Mouse (Mus musculus): ENCODE results near the gene Mbd3. TPM values are rescaled to one million over a fixed set of nuclear protein-coding genes. Genes with fewer than 3 reads are reported as not detected.

The Mbd3 gene
- total and polyA plus RNA-seq, 3 experiments = 48.7 to 131 (median 67.0) TPM

DNA sequence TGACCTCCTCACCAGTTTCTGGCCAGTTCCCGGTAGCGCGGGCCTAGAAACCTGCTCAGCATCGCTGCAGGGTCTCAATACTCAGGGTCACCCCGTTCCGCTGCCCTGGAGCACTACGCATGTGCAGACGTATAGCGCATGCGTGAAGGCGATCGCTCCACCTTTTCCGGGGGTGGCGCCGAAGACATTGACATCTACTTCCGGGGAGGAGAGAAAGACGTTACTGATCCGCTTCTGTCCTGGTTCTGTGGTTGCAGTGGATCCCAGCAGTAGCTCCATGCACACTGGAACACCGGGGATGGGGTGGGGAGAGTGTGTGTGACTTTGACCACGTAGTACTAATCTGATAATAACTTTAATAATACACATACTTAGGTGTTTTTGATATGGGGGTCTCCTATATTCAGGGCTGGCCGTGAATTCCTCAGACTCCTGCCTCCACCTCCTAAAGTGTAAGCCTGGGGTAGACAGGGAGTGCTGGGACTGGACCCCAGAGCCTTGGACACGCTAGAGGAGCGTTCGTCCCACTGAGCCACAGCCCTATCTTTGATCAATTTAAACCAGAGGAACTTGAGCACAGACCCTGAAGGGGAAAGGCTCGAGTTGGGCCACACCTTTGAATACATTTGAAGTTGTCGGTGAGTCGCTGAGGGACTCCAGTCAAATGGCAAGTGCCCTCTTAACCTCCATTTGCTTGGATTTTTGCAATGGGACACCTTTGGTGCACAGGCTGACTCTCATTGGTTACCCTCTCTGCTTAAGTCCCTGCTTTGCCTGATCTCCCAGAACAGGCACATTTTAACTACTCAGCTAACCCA lies 7.5 kb upstream of the Mbd3 start, which contains the start of gene Uqcr11 (continued):
- peak; percentile 65 for TF ChIP-seq MYC (IDR thresholded peaks at IDR 0.05; ENCODE audit: low read depth, low read length)
- TF ChIP-seq RAD21 (IDR thresholded peaks at IDR 0.05; ENCODE audit: low read depth, low read length) = no peak
- no peak for TF ChIP-seq ZKSCAN1 (IDR thresholded peaks at IDR 0.05; ENCODE audit: borderline replicate concordance, low read depth, low read length)
- peak; percentile 85 for TF ChIP-seq ELF1 (IDR thresholded peaks at IDR 0.05; ENCODE audit: low read depth, low read length)
- no peak for TF ChIP-seq UBTF (IDR thresholded peaks at IDR 0.05; ENCODE audit: low read depth, low read length)
- no peak for TF ChIP-seq GABPA (IDR thresholded peaks at IDR 0.05; ENCODE audit: insufficient replicate concordance, low read depth, low read length)
- peak; percentile 81 for TF ChIP-seq HCFC1 (IDR thresholded peaks at IDR 0.05; ENCODE audit: low read depth, low read length)
- TF ChIP-seq KAT2A (IDR thresholded peaks at IDR 0.05; ENCODE audit: insufficient replicate concordance, low read length) = peak; percentile 70; the same call in 1 of the 2 replicates
- no peak for TF ChIP-seq PAX5 (IDR thresholded peaks at IDR 0.05; ENCODE audit: low read length)
- TF ChIP-seq EP300 (IDR thresholded peaks at IDR 0.05; ENCODE audit: low read length) = no peak
- no peak for TF ChIP-seq MAFK (IDR thresholded peaks at IDR 0.05; ENCODE audit: insufficient replicate concordance, low read length)
- no peak for TF ChIP-seq MAX (IDR thresholded peaks at IDR 0.05; ENCODE audit: low read length)
- no peak; the same call in none of the 2 replicates for TF ChIP-seq POLR2A (IDR thresholded peaks at IDR 0.05; ENCODE audit: low read depth, low read length)
- no peak for TF ChIP-seq CHD2 (IDR thresholded peaks at IDR 0.05; ENCODE audit: low read length)
- TF ChIP-seq IRF4 (IDR thresholded peaks at IDR 0.05; ENCODE audit: low read depth, low read length) = no peak
- TF ChIP-seq TCF12 (IDR thresholded peaks at IDR 0.05; ENCODE audit: low read depth, low read length) = peak; percentile 71; the same call in 1 of the 2 replicates
- no peak for TF ChIP-seq BHLHE40 (IDR thresholded peaks at IDR 0.05; ENCODE audit: low read depth, low read length)
- TF ChIP-seq MAZ (IDR thresholded peaks at IDR 0.05; ENCODE audit: low read depth, low read length) = 0 out of 2 replicates have a peak, but pooled peaks have one; percentile 26
- no peak for TF ChIP-seq JUND (conservative IDR thresholded peaks at IDR 0.05; ENCODE audit: low read depth, low read length)
- TF ChIP-seq SIN3A (IDR thresholded peaks at IDR 0.05; ENCODE audit: low read length) = no peak
- TF ChIP-seq CTCF (conservative IDR thresholded peaks at IDR 0.05 in 1 of 2, IDR thresholded peaks at IDR 0.05 in 1 of 2; ENCODE audit: low read depth in 2 of 2, low read length in 2 of 2) = no peak

DNA sequence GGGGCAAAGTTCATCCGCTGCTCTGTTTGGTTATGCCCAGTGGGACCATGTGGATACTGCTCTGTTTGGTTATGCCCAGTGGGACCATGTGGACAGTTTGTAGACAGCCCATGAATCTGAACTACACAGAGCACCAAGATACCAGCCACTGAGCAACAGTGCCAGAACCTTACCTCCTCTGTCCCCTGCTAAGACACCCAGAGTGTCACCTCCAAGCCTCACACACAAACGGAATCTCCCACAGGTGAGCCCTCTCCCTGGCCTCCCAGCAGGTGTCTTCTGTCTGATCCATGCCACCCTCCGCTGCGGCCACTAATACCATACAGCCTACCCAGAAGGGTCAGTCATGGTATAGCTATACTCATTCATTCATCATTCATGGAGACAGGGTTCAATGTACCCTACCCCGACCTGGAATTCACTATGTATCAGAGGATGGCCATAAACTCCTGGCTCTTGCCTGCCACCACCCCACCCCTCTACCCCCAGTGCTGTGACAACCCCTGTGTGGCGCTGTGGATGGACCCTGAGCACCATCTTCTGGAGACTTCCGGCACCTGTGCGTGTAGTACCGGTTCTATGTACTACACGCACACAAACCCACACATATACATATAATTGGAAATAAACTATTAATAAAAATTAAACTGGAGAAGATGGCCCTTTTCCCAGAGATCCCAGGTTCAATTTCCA lies 6.3 kb upstream of the Mbd3 start:
- DNase-seq (ENCODE audit: extremely low read depth) = peak; percentile 46
- H3K9ac ChIP-seq (ENCODE audit: insufficient read depth, low read depth) = peak overlapping the region; percentile 81
- no peaks in the 10 kb centered on the region for H3K27me3 ChIP-seq (replicated peaks)
- peak overlapping the region; percentile 83 for H3K4me2 ChIP-seq (ENCODE audit: insufficient read depth, low read depth, poor library complexity, severe bottlenecking)
- peak overlapping the region; percentile 85 to 97 (median 95) for H3K4me3 ChIP-seq (replicated peaks in 1 of 3; ENCODE audit: low read depth in 2 of 3, low read length in 2 of 3, poor library complexity in 1 of 3)
- peaks cover 9% of the 10 kb centered on the region for H3K9me3 ChIP-seq (replicated peaks; ENCODE audit: low read length)
- no peak overlapping the region for H3K27ac ChIP-seq (ENCODE audit: insufficient read depth, low read depth)
- peaks cover 16 to 45% of the 10 kb centered on the region in 2 experiments for H3K4me1 ChIP-seq (ENCODE audit: control insufficient read depth in 1 of 2, insufficient read depth in 2 of 2)
- dilution Hi-C loops (cut with MboI; ENCODE audit: extremely low pct_ligation_motif_present, extremely low pct_unique_long_range_greater_than_20kb, low sequenced_read_pairs) (no loop called here), in situ Hi-C loops (cut with MboI; ENCODE audit: low pct_ligation_motif_present, low pct_unique_long_range_greater_than_20kb, low sequenced_read_pairs) (no loop called here)
- H3K36me3 ChIP-seq (replicated peaks in 1 of 2; ENCODE audit: control insufficient read depth in 1 of 2, insufficient read depth in 1 of 2, low read length in 1 of 2) = peaks cover 52 to 73% of the 10 kb centered on the region in 2 experiments
- peaks cover 25% of the 10 kb centered on the region for H3K79me2 ChIP-seq (replicated peaks; ENCODE audit: control insufficient read depth, extremely low read depth, insufficient read depth, poor library complexity, severe bottlenecking)
- TF ChIP-seq KAT2A (IDR thresholded peaks at IDR 0.05; ENCODE audit: insufficient replicate concordance, low read length) = no peak
- no peak for TF ChIP-seq HCFC1 (IDR thresholded peaks at IDR 0.05; ENCODE audit: low read depth, low read length)
- no peak for TF ChIP-seq JUND (conservative IDR thresholded peaks at IDR 0.05; ENCODE audit: low read depth, low read length)
- TF ChIP-seq RAD21 (IDR thresholded peaks at IDR 0.05; ENCODE audit: low read depth, low read length) = peak; percentile 62
- TF ChIP-seq MXI1 (IDR thresholded peaks at IDR 0.05; ENCODE audit: low read depth, low read length) = peak; percentile 64
- TF ChIP-seq ELF1 (IDR thresholded peaks at IDR 0.05; ENCODE audit: low read depth, low read length) = 0 out of 2 replicates have a peak, but pooled peaks have one; percentile 23
- no peak for TF ChIP-seq ZC3H11A (IDR thresholded peaks at IDR 0.05; ENCODE audit: low read depth, low read length)
- TF ChIP-seq IRF4 (IDR thresholded peaks at IDR 0.05; ENCODE audit: low read depth, low read length) = no peak
- no peak for TF ChIP-seq EP300 (IDR thresholded peaks at IDR 0.05; ENCODE audit: low read length)
- peak; percentile 55; the same call in 1 of the 2 replicates for TF ChIP-seq SIN3A (IDR thresholded peaks at IDR 0.05; ENCODE audit: low read length)
- TF ChIP-seq TCF12 (IDR thresholded peaks at IDR 0.05; ENCODE audit: low read depth, low read length) = no peak
- TF ChIP-seq ZKSCAN1 (IDR thresholded peaks at IDR 0.05; ENCODE audit: borderline replicate concordance, low read depth, low read length) = no peak
- TF ChIP-seq MYC (IDR thresholded peaks at IDR 0.05; ENCODE audit: low read depth, low read length) = no peak
- no peak for TF ChIP-seq MEF2A (IDR thresholded peaks at IDR 0.05; ENCODE audit: borderline replicate concordance, low read depth, low read length)
- TF ChIP-seq POLR2A (IDR thresholded peaks at IDR 0.05; ENCODE audit: low read depth, low read length) = no peak
- no peak for TF ChIP-seq USF1 (IDR thresholded peaks at IDR 0.05; ENCODE audit: low read depth, low read length)
- TF ChIP-seq ZMIZ1 (IDR thresholded peaks at IDR 0.05; ENCODE audit: low read depth, low read length) = no peak
- no peak for TF ChIP-seq PAX5 (IDR thresholded peaks at IDR 0.05; ENCODE audit: low read length)
- TF ChIP-seq MAX (IDR thresholded peaks at IDR 0.05; ENCODE audit: low read length) = no peak
- no peak for TF ChIP-seq JUN (IDR thresholded peaks at IDR 0.05; ENCODE audit: insufficient read depth, low read depth, low read length)
- TF ChIP-seq GABPA (IDR thresholded peaks at IDR 0.05; ENCODE audit: insufficient replicate concordance, low read depth, low read length) = no peak
- TF ChIP-seq SMC3 (IDR thresholded peaks at IDR 0.05; ENCODE audit: low read depth, low read length) = peak; percentile 60
- no peak for TF ChIP-seq RCOR1 (conservative IDR thresholded peaks at IDR 0.05; ENCODE audit: low read depth, low read length)
- TF ChIP-seq MAFK (IDR thresholded peaks at IDR 0.05; ENCODE audit: insufficient replicate concordance, low read length) = no peak
- no peak for TF ChIP-seq CHD1 (IDR thresholded peaks at IDR 0.05; ENCODE audit: low read depth, low read length)
- TF ChIP-seq UBTF (IDR thresholded peaks at IDR 0.05; ENCODE audit: low read depth, low read length) = no peak
- peak; percentile 44; the same call in 1 of the 2 replicates for TF ChIP-seq MAZ (IDR thresholded peaks at IDR 0.05; ENCODE audit: low read depth, low read length)
